Mouse (Mus musculus) kidney, adult 2 months (tissue): Measurements from ENCODE around the gene Disc1.

ENCODE experiments used
- CTCF ChIP-seq: fragments of 200-500 bp; conservative IDR thresholded peaks from 2 replicates; pipeline ENCODE4 v1.5.1; 2011; ENCODE audit warnings: low read depth, mild to moderate bottlenecking, control low read depth, low read length, moderate library complexity, mixed read lengths; ENCODE audit not compliant: insufficient read depth, insufficient read length
- POLR2A ChIP-seq: fragments of 200-500 bp; IDR thresholded peaks from one replicate; pipeline ENCODE4 v1.6.1; 2011; ENCODE audit warnings: low read depth, low read length, control low read depth

GRCm38 (mm10) chr8:125024085-125024484 lies 29.9 kb upstream of the Disc1 start:
- TF ChIP-seq CTCF: no peak
- no peak for TF ChIP-seq POLR2A
